Mouse (Mus musculus): ENCODE results near the gene Klri2.
"Not testable (repeated sequence)": the region's sequence is repeated elsewhere in the genome, so short reads cannot be mapped to it uniquely, and the experiment has no call there.

Klri2 gene

DNA sequence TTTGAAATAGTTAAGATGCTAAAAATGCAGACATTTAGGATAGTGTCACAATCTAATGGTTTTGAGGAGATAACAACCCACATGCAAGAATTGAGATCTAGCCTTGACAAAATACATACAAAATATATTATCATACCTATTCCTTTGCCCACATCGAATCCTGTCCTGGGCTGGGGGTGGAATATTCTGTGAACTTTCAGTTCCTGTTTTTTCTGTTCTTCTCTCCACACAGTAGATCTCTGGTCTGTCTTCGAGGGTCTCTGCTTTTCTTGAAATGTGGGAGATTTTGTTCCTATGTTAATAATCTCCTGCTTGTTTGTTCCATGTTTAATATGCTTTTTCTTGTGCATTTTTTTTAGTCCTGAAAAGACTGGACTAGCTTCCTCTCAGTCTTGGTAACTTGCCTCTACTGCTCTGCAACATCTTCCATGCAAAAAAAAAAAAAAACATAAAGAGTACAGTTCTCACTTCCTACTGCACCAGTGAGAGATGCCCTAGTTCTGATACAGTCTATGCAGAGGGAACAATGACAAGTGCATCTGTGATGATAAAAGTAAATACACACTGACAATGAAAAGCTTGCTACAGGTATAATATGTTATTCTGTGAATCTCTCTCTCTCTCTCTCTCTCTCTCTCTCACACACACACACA, at the start of gene Klri2:
TSS of gene Klri2 (minus strand) at position 416 of the 653 bp plus-strand sequence.
- DNase-seq (ENCODE audit: low read depth, low spot score) = no peak

DNA sequence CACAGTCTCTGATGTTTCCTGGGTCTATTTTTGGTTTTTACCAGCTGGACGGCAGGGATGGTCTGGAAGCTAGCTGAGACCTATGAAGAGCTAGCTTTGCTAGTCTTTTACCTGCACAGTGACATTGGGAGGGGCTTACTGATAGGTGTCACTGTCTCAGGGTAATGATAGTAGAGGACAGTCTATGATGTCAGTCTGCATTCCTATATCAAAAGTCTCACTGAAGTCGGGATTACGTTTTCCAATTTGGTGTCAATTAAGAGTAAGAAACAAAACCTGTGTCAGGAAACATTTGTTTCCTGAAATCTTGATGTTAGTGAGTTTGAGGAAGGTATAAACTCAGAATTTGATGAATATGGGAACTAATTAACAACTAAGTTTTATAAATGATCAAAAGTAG, 43.9 kb upstream of the Klri2 start, which contains the start of gene Gm156:
TSS of gene Gm156 (minus strand) at position 101 of the 400 bp plus-strand sequence.
- DNase-seq (ENCODE audit: low read depth, low spot score) = not testable (repeated sequence)

DNA sequence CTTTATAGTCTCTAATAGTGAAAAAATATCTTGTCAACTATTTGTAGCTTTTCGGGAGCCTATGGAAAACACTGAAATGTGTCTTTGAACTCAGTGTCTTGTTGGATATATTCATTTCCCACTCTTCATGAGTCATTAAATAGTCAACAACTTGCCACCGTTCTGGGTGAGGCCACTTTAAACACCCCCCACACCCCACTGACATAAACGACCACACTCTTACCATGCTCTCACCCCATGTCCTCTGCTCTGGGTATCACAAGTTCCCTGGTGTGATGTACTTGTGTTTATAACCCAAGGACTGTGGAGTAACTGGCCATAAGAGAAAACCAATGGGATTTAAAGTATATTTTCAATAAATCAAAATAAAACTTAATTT, 7.4 kb upstream of the Klri2 start:
- DNase-seq (ENCODE audit: low read depth, low spot score) = no peak

DNA sequence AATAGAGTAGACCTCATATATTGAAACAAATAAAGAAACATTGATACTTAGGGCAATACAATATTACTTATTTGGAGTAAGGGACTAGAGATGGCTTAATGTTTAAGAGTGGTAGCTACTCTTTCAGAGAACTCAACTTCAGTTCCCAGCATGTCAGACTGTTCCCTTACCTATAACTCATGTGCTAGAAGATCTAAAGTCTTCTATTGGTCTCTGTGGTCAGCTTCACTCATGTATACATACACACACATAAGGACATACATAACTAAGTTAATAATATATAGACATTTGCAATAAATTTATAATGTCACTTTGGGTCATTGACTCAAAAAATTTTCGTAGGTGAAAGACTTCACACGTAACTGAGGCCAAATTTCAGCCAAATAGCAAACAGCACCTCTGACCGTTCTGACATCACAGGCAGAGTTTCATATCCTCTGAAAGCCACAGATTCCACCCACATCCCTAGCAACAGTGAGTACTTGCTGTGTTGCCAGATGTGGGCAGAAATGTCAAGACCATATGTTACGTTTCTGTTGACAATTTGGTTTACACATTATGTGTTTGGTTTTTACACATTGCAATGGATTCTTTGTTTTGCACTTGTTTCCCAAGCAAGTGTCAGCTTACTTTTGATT, 6.9 kb upstream of the Klri2 start:
- no peak for DNase-seq (ENCODE audit: low read depth, low spot score)

DNA sequence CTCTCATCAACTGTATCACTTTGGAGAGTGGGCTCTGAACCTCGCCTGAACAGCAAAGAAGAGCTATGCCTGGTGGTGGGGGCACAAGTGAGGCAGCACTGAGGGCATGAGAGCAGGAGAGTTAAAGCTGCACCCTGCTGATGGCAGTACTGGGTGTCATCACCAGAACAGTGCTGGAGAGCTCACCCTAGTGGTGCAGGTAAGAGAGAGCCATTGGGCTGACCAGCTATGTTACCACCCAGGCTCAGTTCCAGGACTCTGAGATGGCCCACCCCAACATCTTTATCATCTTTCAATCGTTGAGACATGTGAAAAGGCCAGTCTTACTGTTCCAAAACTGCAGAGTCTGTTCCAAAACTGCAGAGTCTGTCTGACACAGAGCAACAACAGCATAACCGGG, 5.9 kb upstream of the Klri2 start:
- no peak for DNase-seq (ENCODE audit: low read depth, low spot score)

DNA sequence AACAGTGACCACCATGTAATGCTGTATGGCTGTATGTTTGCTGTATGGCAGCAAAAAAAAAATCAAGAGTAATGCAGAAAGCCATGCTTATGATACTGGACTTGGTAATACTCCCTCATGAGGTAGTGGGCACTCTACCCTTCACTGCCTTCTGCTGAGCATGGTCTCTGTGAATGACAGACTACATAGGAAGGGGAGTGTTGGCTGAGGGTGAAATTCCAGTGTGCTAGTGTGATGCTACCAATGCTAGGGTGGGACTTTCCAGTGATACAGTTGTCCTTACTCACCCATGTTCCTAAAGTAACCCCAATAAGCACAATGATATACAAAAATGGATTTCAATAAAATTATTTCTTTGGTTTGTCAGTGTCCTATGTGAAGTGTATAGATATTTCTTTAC, 3.9 kb downstream of the Klri2 start:
- no peak for DNase-seq (ENCODE audit: low read depth, low spot score)

DNA sequence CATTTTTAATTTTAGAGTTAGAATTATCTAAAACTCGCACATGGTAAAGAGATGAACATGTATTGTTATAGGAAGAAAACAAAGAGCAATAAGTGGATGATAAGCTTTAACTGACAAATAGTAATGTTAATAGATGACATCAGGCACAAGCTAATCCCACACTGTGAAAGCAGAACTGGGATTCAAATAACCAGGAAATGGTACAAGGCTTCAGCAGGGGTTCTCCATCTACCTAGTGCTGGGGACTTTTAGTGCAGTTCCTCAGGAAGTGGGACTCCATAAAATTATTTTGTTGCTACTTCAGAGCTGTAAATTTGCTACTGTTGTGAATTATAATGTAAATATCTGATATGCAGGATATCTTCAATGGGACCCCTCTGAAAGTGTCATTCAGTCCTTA, 13.0 kb downstream of the Klri2 start:
- DNase-seq (ENCODE audit: low read depth, low spot score) = no peak

DNA sequence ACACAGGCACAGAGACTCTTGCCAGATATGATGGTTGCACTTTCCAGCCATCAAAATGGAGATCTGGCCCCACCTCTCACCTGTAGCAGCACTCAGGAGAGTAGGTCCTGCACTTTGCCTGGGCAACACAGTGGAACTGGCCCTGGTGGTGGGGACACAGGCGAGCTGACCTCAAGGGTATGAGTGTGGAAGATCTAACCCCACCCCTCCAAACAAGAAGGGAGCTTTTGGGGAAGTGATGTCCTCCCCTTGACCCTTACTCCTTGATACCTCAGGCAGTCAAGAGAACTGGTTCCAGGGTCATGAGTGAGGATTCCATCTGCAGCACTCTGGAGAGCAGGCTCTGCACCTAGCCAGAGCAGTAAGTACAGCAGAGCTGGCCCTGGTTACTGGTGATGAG, 18.9 kb downstream of the Klri2 start:
- DNase-seq (ENCODE audit: low read depth, low spot score) = no peak

DNA sequence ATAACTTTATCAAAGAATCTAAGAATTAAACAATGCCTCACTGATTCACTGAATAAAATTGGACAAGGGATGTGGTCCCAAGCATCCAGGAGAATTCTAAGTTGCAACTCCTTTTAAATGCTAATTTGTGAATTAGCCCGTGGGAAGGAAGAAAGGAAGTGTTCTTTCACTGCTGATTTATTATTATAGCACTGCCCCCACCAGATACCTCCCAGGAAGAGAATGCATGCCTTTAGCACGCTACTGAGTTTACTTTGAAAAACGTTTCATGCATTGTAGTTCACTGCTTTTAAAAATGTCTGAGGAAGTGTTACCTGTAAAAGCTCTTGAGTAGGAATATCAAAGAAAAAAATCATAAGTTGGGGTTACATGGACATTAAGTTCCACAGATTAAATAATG, 19.8 kb downstream of the Klri2 start:
- no peak for DNase-seq (ENCODE audit: low read depth, low spot score)

DNA sequence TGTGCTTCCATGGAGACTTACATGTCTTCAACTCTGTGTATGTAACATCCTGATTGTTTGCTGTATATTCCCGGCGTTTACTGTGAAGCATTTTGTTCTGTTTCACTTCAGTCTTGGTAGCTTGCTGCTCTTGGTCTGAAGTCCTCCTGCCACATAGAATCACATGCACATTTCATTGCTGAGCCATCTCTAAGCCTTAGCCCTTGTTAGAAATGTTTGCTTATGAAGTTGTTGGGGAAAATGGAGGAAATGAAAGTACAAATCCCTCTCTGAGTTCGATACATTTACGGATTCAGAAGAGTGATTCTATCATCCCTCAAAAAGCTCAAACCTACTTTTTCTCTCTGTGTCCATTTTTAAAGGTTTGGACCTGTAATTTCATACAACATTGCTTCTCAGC, 23.3 kb downstream of the Klri2 start, which contains the start of gene Klri1:
TSS of gene Klri1 (minus strand) at position 101 of the 400 bp plus-strand sequence.
- no peak for DNase-seq (ENCODE audit: low read depth, low spot score)

DNA sequence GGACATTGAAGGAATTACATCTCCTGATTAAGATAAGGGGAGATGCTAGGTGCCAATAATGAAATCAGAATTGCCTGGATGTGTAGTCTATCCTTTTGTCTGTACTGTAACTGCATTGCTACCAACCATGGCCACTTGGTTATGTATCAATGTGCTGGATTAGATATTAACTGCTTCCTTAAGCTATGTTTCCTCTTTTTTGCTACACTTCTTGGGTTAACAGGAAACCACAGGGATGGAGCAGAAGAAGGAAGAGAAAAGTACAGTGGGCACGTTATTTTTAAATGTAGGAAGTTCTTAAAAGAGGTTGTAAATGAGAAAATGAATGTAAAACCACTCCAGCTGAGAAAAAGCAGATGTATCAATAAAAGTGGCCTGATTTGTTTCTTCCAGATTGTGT, 26.7 kb downstream of the Klri2 start:
- no peak for DNase-seq (ENCODE audit: low read depth, low spot score)

DNA sequence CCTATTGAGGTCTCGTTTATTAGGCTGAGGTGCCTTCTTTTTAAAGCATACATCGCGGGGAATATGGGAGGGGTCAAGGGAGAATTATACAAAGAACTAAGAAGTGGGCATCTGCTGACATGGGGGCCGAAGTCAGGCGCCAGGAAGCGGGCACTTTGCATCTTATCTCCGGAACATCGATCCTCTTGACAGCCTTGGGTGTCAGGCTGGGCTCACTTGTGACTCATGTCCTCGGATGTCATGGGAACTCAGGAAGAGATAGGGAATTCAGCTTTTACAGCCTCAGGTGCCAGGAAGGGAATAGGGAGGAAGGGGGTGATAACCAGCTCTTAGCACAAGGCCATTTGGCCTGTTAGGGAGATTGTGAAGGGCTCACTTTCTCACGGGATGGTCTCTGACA, 48.8 kb downstream of the Klri2 start:
- not testable (repeated sequence) for DNase-seq (ENCODE audit: low read depth, low spot score)

DNA sequence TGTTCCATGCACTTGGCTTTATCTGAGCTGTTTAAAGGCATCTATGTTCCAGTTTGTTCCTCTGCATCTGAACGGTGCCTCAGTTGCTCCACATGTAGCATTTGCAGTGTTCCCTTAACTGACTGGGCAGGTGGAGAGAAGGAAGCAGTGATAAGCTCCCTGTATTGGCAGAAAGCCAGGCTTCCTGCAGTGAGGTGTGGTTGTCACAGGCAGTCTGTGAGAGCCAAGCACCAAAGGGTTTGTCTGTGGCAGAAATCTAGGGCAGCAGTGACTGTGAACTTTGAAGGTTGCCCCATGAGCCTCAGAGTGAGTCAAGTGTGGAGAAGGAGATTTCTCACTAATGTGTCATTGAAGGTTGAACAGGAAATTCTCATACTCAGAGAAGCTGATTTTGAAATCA, 59.9 kb downstream of the Klri2 start:
- DNase-seq (ENCODE audit: low read depth, low spot score) = no peak

All from retina, adult 2 months (tissue).